Mouse (Mus musculus): ENCODE results near the gene Mlc1.

DNA sequence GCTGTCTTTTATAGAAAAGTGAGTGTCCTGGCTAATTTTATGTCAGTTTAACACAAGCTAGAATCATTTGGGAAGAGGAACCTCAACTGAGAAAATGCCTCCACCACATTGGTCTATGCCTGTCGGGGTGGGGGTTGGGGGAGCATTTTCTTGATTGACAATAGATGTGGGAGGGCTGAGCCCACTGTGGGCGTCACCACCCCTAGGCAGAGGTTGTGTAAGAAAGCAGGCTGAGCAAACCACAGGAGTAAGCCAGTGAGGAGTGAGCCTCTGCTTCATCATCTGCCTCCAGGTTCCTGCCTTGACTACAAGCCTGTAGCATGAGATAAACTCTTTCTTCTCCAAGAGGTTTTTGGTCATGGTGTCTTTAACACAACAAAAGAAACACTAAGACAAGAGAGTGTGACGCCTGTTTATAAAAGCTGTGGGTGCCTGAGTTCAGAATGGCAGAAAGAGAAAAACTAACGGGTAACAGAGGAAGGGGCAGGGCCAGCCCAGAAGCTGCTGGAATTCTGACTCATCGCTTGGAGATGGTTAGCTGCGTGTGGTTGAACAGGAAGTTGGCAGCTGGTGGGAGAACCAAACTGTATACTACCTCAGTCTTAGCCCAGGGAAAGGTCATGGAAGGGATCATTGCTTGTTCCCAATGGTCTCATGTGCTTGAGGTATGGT, 42.1 kb downstream of the Mlc1 start:
- TF ChIP-seq CTCF (IDR thresholded peaks at IDR 0.05; ENCODE audit: low read depth) (no peak), EP300 (IDR thresholded peaks at IDR 0.05; ENCODE audit: low read depth) (no peak)
